8 mouse cellular contexts compared by ENCODE assay signal in genomic region chr3:107582875-107583767, GRCm38 (mm10). TPM values are rescaled to one million over a fixed set of nuclear protein-coding genes. Genes with fewer than 3 reads are reported as not detected.
A peak's percentile ranks its signal among the peaks of the same experiment; 100 is the strongest.
DNase-seq lines count a peak whose midpoint lies in the region; ATAC-seq and TF ChIP-seq lines count a peak whose summit lies in the region.

No protein-coding gene starts in this region.

- 1% methylated on average over 65 of the region's 65 CpGs for WGBS in forebrain, embryonic 12.5 days
- 1% methylated on average over 65 of the region's 65 CpGs for WGBS in kidney, postnatal 0 days

- no peak overlapping the region for H3ac ChIP-seq in myocyte (ENCODE audit: control insufficient read depth, insufficient read length)

- peak overlapping the region; percentile 38; the same call in 1 of the 2 replicates for H3K9ac ChIP-seq in forebrain, embryonic 12.5 days
- no peak overlapping the region for H3K9ac ChIP-seq in kidney, postnatal 0 days (ENCODE audit: low read depth, low read length)

- peaks cover 9% of the 10 kb centered on the region for H3K4me1 ChIP-seq in forebrain, embryonic 12.5 days
- 0 out of 2 replicates have a peak, but pooled peaks cover 3% of the 10 kb centered on the region for H3K4me1 ChIP-seq in kidney, postnatal 0 days (replicated peaks; ENCODE audit: insufficient read depth, low read length)

- peaks cover 98% of the 10 kb centered on the region for H3K27me3 ChIP-seq in forebrain, embryonic 12.5 days
- H3K27me3 ChIP-seq in kidney, postnatal 0 days (ENCODE audit: insufficient read depth, low read length) = peaks cover 65% of the 10 kb centered on the region
- H3K27me3 ChIP-seq in myocyte (ENCODE audit: control insufficient read depth, insufficient read depth, insufficient read length) = peaks cover 86% of the 10 kb centered on the region

- no peak for ATAC-seq in forebrain, embryonic 12.5 days (ENCODE audit: low FRiP score)
- ATAC-seq in kidney, postnatal 0 days (replicated peaks; ENCODE audit: low FRiP score, low read depth) = no peak

- H3K4me3 ChIP-seq in forebrain, embryonic 12.5 days (replicated peaks) = peak overlapping the region; percentile 36
- peak overlapping the region; percentile 32 for H3K4me3 ChIP-seq in kidney, postnatal 0 days (replicated peaks; ENCODE audit: low read depth, low read length)
- no peak overlapping the region for H3K4me3 ChIP-seq in myocyte

- H3K79me2 ChIP-seq in myocyte (ENCODE audit: control insufficient read depth, insufficient read depth) = no peaks in the 10 kb centered on the region

- TF ChIP-seq POLR2A in myocyte (IDR thresholded peaks at IDR 0.05; ENCODE audit: insufficient read length, low read depth) = no peak

- H3K36me3 ChIP-seq in forebrain, embryonic 12.5 days (replicated peaks) = no peaks in the 10 kb centered on the region
- H3K36me3 ChIP-seq in kidney, postnatal 0 days (ENCODE audit: insufficient read depth, low read length) = no peaks in the 10 kb centered on the region
- no peaks in the 10 kb centered on the region for H3K36me3 ChIP-seq in myocyte (ENCODE audit: control insufficient read depth, insufficient read depth)

- peak overlapping the region; percentile 52 for H3K4me2 ChIP-seq in forebrain, embryonic 12.5 days
- peak overlapping the region; percentile 52 for H3K4me2 ChIP-seq in kidney, postnatal 0 days (ENCODE audit: low read length)
- peak overlapping the region; percentile 45 for H3K4me2 ChIP-seq in myocyte (ENCODE audit: low read depth)

- no peak overlapping the region for H3K27ac ChIP-seq in forebrain, embryonic 12.5 days
- no peak overlapping the region for H3K27ac ChIP-seq in kidney, postnatal 0 days

- peak; percentile 17 to 37 for DNase-seq in lung, postnatal 4 days
- DNase-seq in lung, postnatal 14 days = no peak
- DNase-seq in kidney, postnatal 0 days (ENCODE audit: low spot score) = no peak
- DNase-seq in right cerebral cortex, postnatal 14 days = no peak
- DNase-seq in frontal cortex, postnatal 14 days (ENCODE audit: low spot score in 2 of 2) = no peak
- no peak for DNase-seq in thymus, postnatal 14 days

- no peaks in the 10 kb centered on the region for H3K9me3 ChIP-seq in forebrain, embryonic 12.5 days
- H3K9me3 ChIP-seq in kidney, postnatal 0 days (replicated peaks; ENCODE audit: low read length) = no peaks in the 10 kb centered on the region

- no peak for TF ChIP-seq CTCF in kidney, postnatal 0 days (IDR thresholded peaks at IDR 0.05; ENCODE audit: low read depth)

TF ChIP-seq in myocyte, 11 proteins besides CTCF, POLR2A, EP300 and RAD21:
- TF ChIP-seq MYOD1 (IDR thresholded peaks at IDR 0.05; ENCODE audit: control insufficient read depth in 1 of 3, insufficient read length in 2 of 3, low read depth in 2 of 3) (no peak), CEBPB (IDR thresholded peaks at IDR 0.05; ENCODE audit: insufficient read depth, poor library complexity, severe bottlenecking) (no peak), TCF3 (IDR thresholded peaks at IDR 0.05; ENCODE audit: insufficient read length, low read depth) (no peak), SRF (IDR thresholded peaks at IDR 0.05; ENCODE audit: control insufficient read depth, insufficient read length, low read depth) (no peak), POLR2AphosphoS2 (IDR thresholded peaks at IDR 0.05; ENCODE audit: insufficient read length, low read depth) (no peak), USF1 (IDR thresholded peaks at IDR 0.05; ENCODE audit: low read depth) (no peak), MAX (IDR thresholded peaks at IDR 0.05; ENCODE audit: low read depth) (no peak), E2F4 (IDR thresholded peaks at IDR 0.05; ENCODE audit: insufficient read depth) (no peak), REST (IDR thresholded peaks at IDR 0.05; ENCODE audit: insufficient read depth, insufficient read length) (no peak), TCF12 (IDR thresholded peaks at IDR 0.05; ENCODE audit: insufficient read depth, poor library complexity, severe bottlenecking) (no peak), MYOG (IDR thresholded peaks at IDR 0.05; ENCODE audit: control insufficient read depth in 1 of 3, insufficient read depth in 1 of 3, insufficient read length in 2 of 3, low read depth in 2 of 3) (no peak)

RNA-seq across cellular contexts. Expression of gene Alx3, which starts 11.7 kb away (rescaled TPM):
- 8.3 and 8.7 TPM in 2 replicates for polyA plus RNA-seq in forebrain, embryonic 12.5 days (2016; fragmentation: Nextera tagmentation; extraction: Ambion mirVana)
- 0.09 TPM in 2 replicates for polyA plus RNA-seq in kidney, postnatal 0 days (2015; fragmentation: Nextera tagmentation; extraction: Ambion mirVana)
- not detected for polyA plus RNA-seq in myocyte (2012; fragmentation: generic; extraction: Trizol)

RNA-seq across cellular contexts. Expression of gene Ubl4b, which starts 28.2 kb away (rescaled TPM):
- polyA plus RNA-seq in forebrain, embryonic 12.5 days (2016; fragmentation: Nextera tagmentation; extraction: Ambion mirVana) = 0.19 and 0.27 TPM in 2 replicates
- polyA plus RNA-seq in kidney, postnatal 0 days (2015; fragmentation: Nextera tagmentation; extraction: Ambion mirVana) = not detected in 2 replicates
- not detected for polyA plus RNA-seq in myocyte (2012; fragmentation: generic; extraction: Trizol)

RNA-seq across cellular contexts. Expression of gene Gm10961, which starts 48.0 kb away (rescaled TPM):
- not detected in 2 replicates for polyA plus RNA-seq in forebrain, embryonic 12.5 days (2016; fragmentation: Nextera tagmentation; extraction: Ambion mirVana)
- not detected in 2 replicates for polyA plus RNA-seq in kidney, postnatal 0 days (2015; fragmentation: Nextera tagmentation; extraction: Ambion mirVana)
- polyA plus RNA-seq in myocyte (2012; fragmentation: generic; extraction: Trizol) = not detected

RNA-seq across cellular contexts. Expression of gene Strip1, which starts 48.4 kb away (rescaled TPM):
- polyA plus RNA-seq in forebrain, embryonic 12.5 days (2016; fragmentation: Nextera tagmentation; extraction: Ambion mirVana) = 115 and 120 TPM in 2 replicates
- polyA plus RNA-seq in kidney, postnatal 0 days (2015; fragmentation: Nextera tagmentation; extraction: Ambion mirVana) = 34.4 and 34.9 TPM in 2 replicates
- polyA plus RNA-seq in myocyte (2012; fragmentation: generic; extraction: Trizol) = 46.6 TPM

Comparison
In these comparisons a context has a peak if more than half of its experiments do, and no peak if none do; other contexts are left out.
1. DNase-seq: peak in lung, postnatal 4 days (2 of 2); none in lung, postnatal 14 days (single experiment), kidney, postnatal 0 days (single experiment), right cerebral cortex, postnatal 14 days (single experiment), frontal cortex, postnatal 14 days (0 of 2) and thymus, postnatal 14 days (single experiment).
2. Peak in every context shown above with its lines, with median percentiles within 50 percentile points of each other: H3K4me2 ChIP-seq.